Mouse (Mus musculus): ENCODE data around the gene Bpifb5. TPM values are rescaled to one million over a fixed set of nuclear protein-coding genes. Genes with fewer than 3 reads are reported as not detected.
"Not testable (repeated sequence)": the region's sequence is repeated elsewhere in the genome, so short reads cannot be mapped to it uniquely, and the experiment has no call there.

The Bpifb5 gene
- polyA plus RNA-seq, 1 experiment from 2014 or later, result not detected

DNA sequence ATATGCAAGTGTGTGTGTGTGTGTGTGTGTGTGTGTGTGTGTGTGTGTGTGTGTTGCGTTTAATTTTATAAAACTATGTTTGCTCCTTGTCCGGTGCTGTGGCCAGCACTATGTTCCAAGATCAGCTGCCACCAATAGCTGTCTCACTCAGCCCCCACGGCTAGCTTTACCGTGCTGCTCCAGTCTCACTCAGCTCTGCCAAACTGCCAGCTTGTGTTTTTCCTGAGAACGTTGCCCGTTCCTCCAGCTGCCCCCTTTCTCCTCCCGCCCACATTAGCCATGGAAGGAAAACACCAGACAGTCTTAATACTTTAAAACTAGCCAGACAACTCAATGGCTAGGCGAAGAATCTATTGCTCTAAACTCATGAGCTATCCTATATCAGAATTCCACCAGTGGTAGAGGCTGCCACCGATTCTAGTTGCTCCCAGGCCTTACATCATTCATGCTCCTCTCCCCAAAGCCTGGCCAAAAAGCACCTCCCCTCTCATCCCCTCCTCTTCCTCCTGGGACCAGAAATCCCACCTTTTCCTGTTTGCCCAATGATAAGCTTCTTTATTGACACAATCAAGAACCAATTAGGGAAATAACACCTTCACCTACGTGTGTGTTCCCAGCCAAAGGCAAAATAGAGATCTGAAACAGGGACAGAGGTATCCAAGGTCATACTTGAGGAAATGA is 20.0 kb downstream of the Bpifb5 start:
- ATAC-seq (ENCODE audit: low read depth), result no peak
- H3K27ac ChIP-seq (replicated peaks), result no peak overlapping the region
- WGBS, result 89% methylated on average over 10 of the region's 10 CpGs

DNA sequence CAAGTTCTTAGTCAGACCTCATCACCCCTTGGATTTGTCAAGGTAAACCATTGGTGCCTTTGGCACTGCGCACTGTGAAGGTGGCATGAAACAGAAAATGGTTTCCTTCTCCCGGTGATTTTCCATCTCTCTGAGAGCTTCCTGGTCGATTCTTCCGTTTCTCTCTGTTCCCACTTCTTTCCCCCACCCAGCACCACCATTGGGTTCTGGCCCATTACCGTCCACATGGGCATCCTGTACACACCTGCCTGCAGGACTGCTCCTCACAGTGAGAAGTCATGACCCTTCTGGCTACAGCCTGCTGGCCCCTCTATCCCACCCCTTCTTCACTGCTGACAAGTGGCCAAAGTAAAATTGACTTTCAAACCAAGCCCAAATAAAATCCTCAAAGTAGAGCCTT is 21.8 kb downstream of the Bpifb5 start:
- no peaks in the 10 kb centered on the region for H3K9me3 ChIP-seq
- H3K36me3 ChIP-seq, result no peaks in the 10 kb centered on the region
- no peak overlapping the region for H3K4me2 ChIP-seq
- H3K9ac ChIP-seq, result no peak overlapping the region
- ATAC-seq (ENCODE audit: low read depth), result no peak
- no peaks in the 10 kb centered on the region for H3K4me1 ChIP-seq (replicated peaks)
- no peak overlapping the region for H3K4me3 ChIP-seq
- 93% methylated on average over 5 of the region's 5 CpGs for WGBS
- H3K27ac ChIP-seq (replicated peaks), result no peak overlapping the region
- H3K27me3 ChIP-seq, result no peaks in the 10 kb centered on the region

More for the DNA sequence above, 20.0 kb downstream of the Bpifb5 start:
- no peaks in the 10 kb centered on the region for H3K36me3 ChIP-seq
- H3K27me3 ChIP-seq, result no peaks in the 10 kb centered on the region
- H3K4me3 ChIP-seq, result no peak overlapping the region
- no peaks in the 10 kb centered on the region for H3K9me3 ChIP-seq
- no peak overlapping the region for H3K4me2 ChIP-seq
- H3K4me1 ChIP-seq (replicated peaks), result no peaks in the 10 kb centered on the region
- H3K9ac ChIP-seq, result no peak overlapping the region

DNA sequence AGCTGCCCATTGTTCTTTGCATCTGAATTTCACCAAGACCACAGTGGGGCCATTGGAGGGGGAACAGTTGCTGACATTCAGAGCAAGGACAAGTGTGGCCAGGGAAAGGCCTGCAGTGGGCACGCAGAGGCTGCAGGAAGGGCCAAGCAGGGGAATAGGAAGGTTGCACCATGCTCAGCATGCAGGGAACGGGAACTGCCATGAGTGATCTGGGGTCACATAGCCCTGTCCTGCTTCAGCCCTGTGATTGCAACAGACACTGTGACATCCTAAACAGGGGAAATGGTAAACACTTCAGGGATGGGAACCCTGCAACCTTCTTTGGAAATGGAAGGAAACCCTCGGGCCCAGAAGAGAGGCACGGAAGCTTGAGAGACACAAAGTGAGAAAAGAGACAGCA is 31.7 kb downstream of the Bpifb5 start:
- H3K9me3 ChIP-seq; H3K4me2 ChIP-seq; H3K4me1 ChIP-seq (replicated peaks); H3K27me3 ChIP-seq; H3K4me3 ChIP-seq; H3K9ac ChIP-seq; ATAC-seq (ENCODE audit: low read depth); H3K27ac ChIP-seq (replicated peaks); H3K36me3 ChIP-seq: not testable (repeated sequence)
- 94% methylated on average over 2 of the region's 4 CpGs for WGBS

DNA sequence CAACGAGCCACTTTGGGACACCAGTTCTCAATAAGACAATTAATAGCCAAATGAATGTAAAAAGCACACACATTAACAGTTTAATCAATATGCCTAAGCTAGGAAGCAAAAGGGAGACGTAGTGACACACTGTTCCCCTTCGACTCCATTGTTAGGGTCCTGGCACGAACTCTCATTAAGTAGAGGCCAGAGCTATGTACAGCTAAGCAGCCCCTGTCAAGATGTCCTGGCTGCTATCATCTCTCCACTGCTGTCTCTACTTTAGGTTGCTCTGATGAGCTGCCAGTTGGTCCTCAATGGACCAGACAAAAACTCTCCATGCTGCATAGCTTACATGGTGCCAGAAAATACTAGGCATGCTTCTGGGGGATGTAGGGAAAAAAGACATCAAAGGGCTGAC is 32.2 kb downstream of the Bpifb5 start:
- Histone ChIP-seq H3K4me2 (no peak overlapping the region), H3K9ac (no peak overlapping the region), H3K9me3 (no peaks in the 10 kb centered on the region), H3K27me3 (no peaks in the 10 kb centered on the region), H3K4me3 (no peak overlapping the region), H3K27ac (replicated peaks) (no peak overlapping the region), H3K36me3 (no peaks in the 10 kb centered on the region), H3K4me1 (replicated peaks) (no peaks in the 10 kb centered on the region)
- no peak for ATAC-seq (ENCODE audit: low read depth)
- WGBS, result 83% methylated on average over 4 of the region's 4 CpGs

DNA sequence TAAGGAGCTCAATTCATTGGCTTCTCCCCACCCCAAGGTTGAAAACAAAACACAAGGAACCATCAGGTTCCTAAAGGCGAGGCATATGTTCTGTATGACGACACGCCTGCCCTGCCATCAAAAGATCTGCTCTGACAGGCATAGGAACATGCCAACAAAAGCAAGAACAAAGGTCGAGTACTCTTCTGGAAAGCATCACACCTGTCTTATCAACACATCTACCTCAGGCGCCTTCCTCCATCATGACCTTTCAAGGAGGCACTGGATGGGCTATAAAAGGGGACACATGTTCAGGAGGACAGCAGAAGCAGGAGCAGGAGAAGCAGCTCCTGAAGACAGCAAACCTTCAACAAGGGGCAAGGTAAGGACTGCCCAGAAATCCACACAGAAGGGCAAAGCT is 34.0 kb downstream of the Bpifb5 start, which contains the start of gene Bpifb9a:
Gene Bpifb9a, plus strand, starts transcription at position 301 of the 400 bp plus-strand sequence.
- H3K9ac ChIP-seq; H3K27ac ChIP-seq (replicated peaks); H3K4me2 ChIP-seq; ATAC-seq (ENCODE audit: low read depth); H3K36me3 ChIP-seq; H3K9me3 ChIP-seq; H3K4me1 ChIP-seq (replicated peaks); H3K27me3 ChIP-seq; H3K4me3 ChIP-seq: not testable (repeated sequence)
- WGBS, result 92% methylated on average over 5 of the region's 5 CpGs

DNA sequence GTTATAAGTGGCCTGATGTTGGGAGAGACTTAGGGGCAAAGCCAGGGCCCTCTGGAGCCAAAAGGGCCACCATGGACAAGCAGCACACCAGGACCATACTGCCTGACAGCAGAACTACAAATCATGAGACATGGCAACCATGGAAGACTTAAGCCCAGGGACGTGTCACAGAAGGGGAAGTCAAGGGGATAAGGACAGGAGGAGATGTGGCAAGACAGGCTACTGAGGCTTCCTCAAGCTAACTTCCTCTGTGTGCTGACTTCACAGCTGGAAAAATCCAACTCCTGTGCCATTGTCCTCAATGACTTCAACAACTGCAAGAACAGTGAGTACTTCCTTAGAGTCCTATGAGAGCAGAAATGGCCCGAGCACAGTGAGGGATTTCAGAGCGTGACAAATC is 40.9 kb downstream of the Bpifb5 start:
- H3K36me3 ChIP-seq; H3K9me3 ChIP-seq; ATAC-seq (ENCODE audit: low read depth); H3K4me1 ChIP-seq (replicated peaks); H3K27ac ChIP-seq (replicated peaks); H3K4me3 ChIP-seq; H3K27me3 ChIP-seq; H3K9ac ChIP-seq; H3K4me2 ChIP-seq: not testable (repeated sequence)
- 75% methylated on average over 3 of the region's 3 CpGs for WGBS

Other genes with a start within 250 kb of the Bpifb5 start
- gene Bpifa6, start 248.8 kb upstream of the Bpifb5 start, polyA plus RNA-seq (2015; fragmentation: Nextera tagmentation; extraction: Ambion mirVana), result not detected in 2 replicates
- not detected in 2 replicates for gene Bpifa2, start 215.5 kb upstream of the Bpifb5 start, polyA plus RNA-seq (2015; fragmentation: Nextera tagmentation; extraction: Ambion mirVana)
- gene Bpifa3, start 93.4 kb upstream of the Bpifb5 start, polyA plus RNA-seq (2015; fragmentation: Nextera tagmentation; extraction: Ambion mirVana), result not detected in 2 replicates
- not detected in 2 replicates for gene Bpifa1, start 80.9 kb upstream of the Bpifb5 start, polyA plus RNA-seq (2015; fragmentation: Nextera tagmentation; extraction: Ambion mirVana)
- gene Bpifa5, start 61.1 kb upstream of the Bpifb5 start, polyA plus RNA-seq (2015; fragmentation: Nextera tagmentation; extraction: Ambion mirVana), result not detected in 2 replicates
- not detected in 2 replicates for gene Bpifb1, start 32.9 kb upstream of the Bpifb5 start, polyA plus RNA-seq (2015; fragmentation: Nextera tagmentation; extraction: Ambion mirVana)
- not detected in 2 replicates for gene Bpifb9a, start 34.1 kb downstream of the Bpifb5 start, polyA plus RNA-seq (2015; fragmentation: Nextera tagmentation; extraction: Ambion mirVana)
- gene Bpifb9b, start 83.5 kb downstream of the Bpifb5 start, polyA plus RNA-seq (2015; fragmentation: Nextera tagmentation; extraction: Ambion mirVana), result not detected in 2 replicates
- gene Cdk5rap1, start 149.3 kb downstream of the Bpifb5 start, polyA plus RNA-seq (2015; fragmentation: Nextera tagmentation; extraction: Ambion mirVana), result 15.2 and 15.7 TPM in 2 replicates
- 6.6 and 7.7 TPM in 2 replicates for gene Snta1, start 184.4 kb downstream of the Bpifb5 start, polyA plus RNA-seq (2015; fragmentation: Nextera tagmentation; extraction: Ambion mirVana)
- 49.4 and 50.8 TPM in 2 replicates for gene Cbfa2t2, start 212.7 kb downstream of the Bpifb5 start, polyA plus RNA-seq (2015; fragmentation: Nextera tagmentation; extraction: Ambion mirVana)